Mouse (Mus musculus): ENCODE measurements around the gene Kcnh1.

DNA sequence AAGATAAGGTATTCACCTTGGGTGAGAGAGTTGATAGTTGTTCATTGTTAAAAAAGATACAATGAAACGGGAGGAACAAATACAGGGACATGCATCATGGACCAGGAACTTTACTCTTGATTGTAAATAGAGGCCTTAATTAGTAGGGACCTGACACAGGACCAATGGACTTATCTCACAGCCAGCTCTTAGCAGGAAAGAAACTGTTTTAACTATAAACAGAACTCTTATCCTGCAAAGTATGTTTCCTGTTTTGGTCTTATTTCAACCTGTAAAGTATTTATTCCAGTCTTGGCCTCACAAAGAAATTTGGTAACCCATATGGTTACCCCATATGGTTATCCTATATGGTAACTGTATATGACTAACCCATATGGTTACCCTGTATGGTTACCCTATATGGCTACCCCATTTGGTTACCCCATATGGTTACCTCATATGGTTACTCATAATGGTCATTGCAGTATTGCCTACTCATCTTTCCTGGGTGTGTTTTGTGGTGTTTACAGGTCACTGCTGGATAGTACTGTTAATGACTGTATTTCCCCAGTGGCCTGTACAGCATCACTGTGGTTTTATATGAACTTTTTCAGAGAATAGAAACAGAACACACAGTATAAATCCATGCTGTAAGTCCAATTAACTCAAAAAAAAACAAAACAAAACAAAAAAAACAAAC is 125.0 kb downstream of the Kcnh1 start:
- TF ChIP-seq CTCF (IDR thresholded peaks at IDR 0.05; ENCODE audit: low read depth, low read length) (no peak), GATA1 (IDR thresholded peaks at IDR 0.05; ENCODE audit: borderline replicate concordance, low read length) (no peak), POLR2AphosphoS5 (IDR thresholded peaks at IDR 0.05; ENCODE audit: insufficient replicate concordance, low read depth, low read length) (no peak)

All from G1E (cell line).